Mouse (Mus musculus): Measurements from ENCODE around the gene Lrfn1. TPM values are rescaled to one million over a fixed set of nuclear protein-coding genes. Genes with fewer than 3 reads are reported as not detected.
A peak's percentile ranks its signal among the peaks of the same experiment; 100 is the strongest.

Lrfn1 gene
- polyA plus RNA-seq, 1 experiment = 1.4 TPM

- H3K4me3 ChIP-seq (ENCODE audit: low read depth, low read length) = peak overlapping the region; percentile 53
- no peak overlapping the region for H3K27ac ChIP-seq (ENCODE audit: insufficient read depth, low read depth, low read length)
- WGBS = 45% methylated on average over 40 of the region's 40 CpGs
- H3K4me1 ChIP-seq (ENCODE audit: control insufficient read depth, insufficient read depth, insufficient read length, low read length) = peaks cover 14% of the 10 kb centered on the region
- peaks cover 13% of the 10 kb centered on the region for H3K27me3 ChIP-seq (ENCODE audit: control insufficient read depth, insufficient read depth, low read length)
- H3K36me3 ChIP-seq (ENCODE audit: control insufficient read depth, insufficient read depth, low read length) = no peaks in the 10 kb centered on the region
- TF ChIP-seq POLR2A (IDR thresholded peaks at IDR 0.05; ENCODE audit: low read depth, low read length) (no peak), CTCF (IDR thresholded peaks at IDR 0.05; ENCODE audit: extremely low read depth, insufficient read length, insufficient replicate concordance, low read depth, low read length) (no peak)
These were observed 15.0 kb downstream of the Lrfn1 start for GRCm38 (mm10) chr7:28466721-28467212.

- peak overlapping the region; percentile 53 for H3K4me3 ChIP-seq (ENCODE audit: low read depth, low read length)
- H3K36me3 ChIP-seq (ENCODE audit: control insufficient read depth, insufficient read depth, low read length) = no peaks in the 10 kb centered on the region
- peaks cover 13% of the 10 kb centered on the region for H3K27me3 ChIP-seq (ENCODE audit: control insufficient read depth, insufficient read depth, low read length)
- H3K27ac ChIP-seq (ENCODE audit: insufficient read depth, low read depth, low read length) = no peak overlapping the region
- 5% methylated on average over 54 of the region's 63 CpGs for WGBS
- TF ChIP-seq CTCF (IDR thresholded peaks at IDR 0.05; ENCODE audit: extremely low read depth, insufficient read length, insufficient replicate concordance, low read depth, low read length) (no peak), POLR2A (IDR thresholded peaks at IDR 0.05; ENCODE audit: low read depth, low read length) (no peak)
- peaks cover 14% of the 10 kb centered on the region for H3K4me1 ChIP-seq (ENCODE audit: control insufficient read depth, insufficient read depth, insufficient read length, low read length)
These were observed 15.5 kb downstream of the Lrfn1 start for GRCm38 (mm10) chr7:28467213-28467751.

- H3K4me3 ChIP-seq (ENCODE audit: low read depth, low read length) = no peak overlapping the region
- no peak for TF ChIP-seq POLR2A (IDR thresholded peaks at IDR 0.05; ENCODE audit: low read depth, low read length)
- peak; percentile 9; the same call in 1 of the 2 replicates for TF ChIP-seq CTCF (IDR thresholded peaks at IDR 0.05; ENCODE audit: extremely low read depth, insufficient read length, insufficient replicate concordance, low read depth, low read length)
- H3K4me1 ChIP-seq (ENCODE audit: control insufficient read depth, insufficient read depth, insufficient read length, low read length) = peaks cover 11% of the 10 kb centered on the region
- no peak overlapping the region for H3K27ac ChIP-seq (ENCODE audit: insufficient read depth, low read depth, low read length)
- H3K36me3 ChIP-seq (ENCODE audit: control insufficient read depth, insufficient read depth, low read length) = no peaks in the 10 kb centered on the region
- 88% methylated on average over 6 of the region's 6 CpGs for WGBS
- H3K27me3 ChIP-seq (ENCODE audit: control insufficient read depth, insufficient read depth, low read length) = 0 out of 2 replicates have a peak, but pooled peaks cover 4% of the 10 kb centered on the region
These were observed 24.4 kb downstream of the Lrfn1 start for GRCm38 (mm10) chr7:28476191-28476590.

- Histone ChIP-seq H3K27ac (ENCODE audit: insufficient read depth, low read depth, low read length) (no peak overlapping the region), H3K4me1 (ENCODE audit: control insufficient read depth, insufficient read depth, insufficient read length, low read length) (peaks cover 11% of the 10 kb centered on the region), H3K4me3 (ENCODE audit: low read depth, low read length) (no peak overlapping the region), H3K27me3 (ENCODE audit: control insufficient read depth, insufficient read depth, low read length) (0 out of 2 replicates have a peak, but pooled peaks cover 4% of the 10 kb centered on the region), H3K36me3 (ENCODE audit: control insufficient read depth, insufficient read depth, low read length) (no peaks in the 10 kb centered on the region)
- WGBS = 82% methylated on average over 5 of the region's 5 CpGs
- TF ChIP-seq CTCF (IDR thresholded peaks at IDR 0.05; ENCODE audit: extremely low read depth, insufficient read length, insufficient replicate concordance, low read depth, low read length) = no peak
- no peak for TF ChIP-seq POLR2A (IDR thresholded peaks at IDR 0.05; ENCODE audit: low read depth, low read length)
These were observed 25.6 kb downstream of the Lrfn1 start for GRCm38 (mm10) chr7:28477363-28477762.

- Histone ChIP-seq H3K27ac (ENCODE audit: insufficient read depth, low read depth, low read length) (no peak overlapping the region), H3K4me1 (ENCODE audit: control insufficient read depth, insufficient read depth, insufficient read length, low read length) (peaks cover 11% of the 10 kb centered on the region), H3K36me3 (ENCODE audit: control insufficient read depth, insufficient read depth, low read length) (no peaks in the 10 kb centered on the region), H3K27me3 (ENCODE audit: control insufficient read depth, insufficient read depth, low read length) (0 out of 2 replicates have a peak, but pooled peaks cover 4% of the 10 kb centered on the region), H3K4me3 (ENCODE audit: low read depth, low read length) (no peak overlapping the region)
- 3% methylated on average over 8 of the region's 8 CpGs for WGBS
- TF ChIP-seq POLR2A (IDR thresholded peaks at IDR 0.05; ENCODE audit: low read depth, low read length) = no peak
- no peak for TF ChIP-seq CTCF (IDR thresholded peaks at IDR 0.05; ENCODE audit: extremely low read depth, insufficient read length, insufficient replicate concordance, low read depth, low read length)
These were observed 27.1 kb downstream of the Lrfn1 start for GRCm38 (mm10) chr7:28478854-28479253.

- WGBS = 80% methylated on average over 11 of the region's 11 CpGs
- no peaks in the 10 kb centered on the region for H3K36me3 ChIP-seq (ENCODE audit: control insufficient read depth, insufficient read depth, low read length)
- TF ChIP-seq CTCF (IDR thresholded peaks at IDR 0.05; ENCODE audit: extremely low read depth, insufficient read length, insufficient replicate concordance, low read depth, low read length) = no peak
- TF ChIP-seq POLR2A (IDR thresholded peaks at IDR 0.05; ENCODE audit: low read depth, low read length) = no peak
- H3K4me1 ChIP-seq (ENCODE audit: control insufficient read depth, insufficient read depth, insufficient read length, low read length) = peaks cover 3% of the 10 kb centered on the region; the same call in 1 of the 2 replicates
- no peak overlapping the region for H3K4me3 ChIP-seq (ENCODE audit: low read depth, low read length)
- H3K27ac ChIP-seq (ENCODE audit: insufficient read depth, low read depth, low read length) = no peak overlapping the region
- H3K27me3 ChIP-seq (ENCODE audit: control insufficient read depth, insufficient read depth, low read length) = peaks cover 4% of the 10 kb centered on the region; the same call in 1 of the 2 replicates
These were observed 31.1 kb downstream of the Lrfn1 start for GRCm38 (mm10) chr7:28482854-28483253.

- Histone ChIP-seq H3K4me1 (ENCODE audit: control insufficient read depth, insufficient read depth, insufficient read length, low read length) (peaks cover 2% of the 10 kb centered on the region; the same call in 1 of the 2 replicates), H3K27ac (ENCODE audit: insufficient read depth, low read depth, low read length) (no peak overlapping the region), H3K27me3 (ENCODE audit: control insufficient read depth, insufficient read depth, low read length) (peaks cover 3% of the 10 kb centered on the region; the same call in 1 of the 2 replicates), H3K36me3 (ENCODE audit: control insufficient read depth, insufficient read depth, low read length) (no peaks in the 10 kb centered on the region), H3K4me3 (ENCODE audit: low read depth, low read length) (no peak overlapping the region)
- TF ChIP-seq POLR2A (IDR thresholded peaks at IDR 0.05; ENCODE audit: low read depth, low read length) = no peak
- TF ChIP-seq CTCF (IDR thresholded peaks at IDR 0.05; ENCODE audit: extremely low read depth, insufficient read length, insufficient replicate concordance, low read depth, low read length) = no peak
- WGBS = 18% methylated on average over 4 of the region's 4 CpGs
These were observed 32.4 kb downstream of the Lrfn1 start for GRCm38 (mm10) chr7:28484192-28484591.

Data from small intestine, adult 2 months (tissue).